Mouse (Mus musculus): Measurements from ENCODE around the gene Dusp14. TPM values are rescaled to one million over a fixed set of nuclear protein-coding genes. Genes with fewer than 3 reads are reported as not detected.

The Dusp14 gene
- polyA plus RNA-seq, 1 experiment from 2014 or later: 21.4 TPM

- peaks cover 3% of the 10 kb centered on the region; the same call in 1 of the 2 replicates for H3K4me1 ChIP-seq (ENCODE audit: control insufficient read depth, insufficient read depth, low read length)
- no peaks in the 10 kb centered on the region for H3K36me3 ChIP-seq (ENCODE audit: control insufficient read depth, insufficient read depth, low read length)
- H3K27ac ChIP-seq (ENCODE audit: low read depth, low read length): no peak overlapping the region
- no peaks in the 10 kb centered on the region for H3K9me3 ChIP-seq (ENCODE audit: control insufficient read depth, low read length)
- H3K4me3 ChIP-seq (ENCODE audit: low read length): no peak overlapping the region
- H3K27me3 ChIP-seq (ENCODE audit: control insufficient read depth, insufficient read depth, low read length): no peaks in the 10 kb centered on the region
- ATAC-seq (ENCODE audit: low FRiP score, low TSS enrichment): no peak
- WGBS: 38% methylated on average over 6 of the region's 6 CpGs
- no peak overlapping the region for H3K4me2 ChIP-seq (replicated peaks; ENCODE audit: low read depth, low read length)
- H3K9ac ChIP-seq (ENCODE audit: low read depth, low read length): no peak overlapping the region
These were observed 8.4 kb downstream of the Dusp14 start for GRCm38 (mm10) chr11:84060635-84061034.

- ATAC-seq (ENCODE audit: low FRiP score, low TSS enrichment): no peak
- H3K4me1 ChIP-seq (ENCODE audit: control insufficient read depth, insufficient read depth, low read length): no peaks in the 10 kb centered on the region
- no peaks in the 10 kb centered on the region for H3K27me3 ChIP-seq (ENCODE audit: control insufficient read depth, insufficient read depth, low read length)
- H3K36me3 ChIP-seq (ENCODE audit: control insufficient read depth, insufficient read depth, low read length): no peaks in the 10 kb centered on the region
- H3K4me3 ChIP-seq (ENCODE audit: low read length): no peak overlapping the region
- no peak overlapping the region for H3K27ac ChIP-seq (ENCODE audit: low read depth, low read length)
- H3K9me3 ChIP-seq (ENCODE audit: control insufficient read depth, low read length): no peaks in the 10 kb centered on the region
- WGBS: 95% methylated on average over 2 of the region's 2 CpGs
- no peak overlapping the region for H3K4me2 ChIP-seq (replicated peaks; ENCODE audit: low read depth, low read length)
- no peak overlapping the region for H3K9ac ChIP-seq (ENCODE audit: low read depth, low read length)
These were observed 9.3 kb downstream of the Dusp14 start for GRCm38 (mm10) chr11:84059784-84060183.

- WGBS: 78% methylated on average over 2 of the region's 2 CpGs
- no peak for ATAC-seq (ENCODE audit: low FRiP score, low TSS enrichment)
- H3K4me1 ChIP-seq (ENCODE audit: control insufficient read depth, insufficient read depth, low read length): no peaks in the 10 kb centered on the region
These were observed 11.6 kb downstream of the Dusp14 start for GRCm38 (mm10) chr11:84057418-84057817.

GRCm38 (mm10) chr11:84053524-84054163 is 15.4 kb downstream of the Dusp14 start:
- H3K4me2 ChIP-seq (replicated peaks; ENCODE audit: low read depth, low read length): no peak overlapping the region
- no peaks in the 10 kb centered on the region for H3K27me3 ChIP-seq (ENCODE audit: control insufficient read depth, insufficient read depth, low read length)
- H3K4me1 ChIP-seq (ENCODE audit: control insufficient read depth, insufficient read depth, low read length): no peaks in the 10 kb centered on the region
- 82% methylated on average over 10 of the region's 10 CpGs for WGBS
- no peak for ATAC-seq (ENCODE audit: low FRiP score, low TSS enrichment)
- no peak overlapping the region for H3K9ac ChIP-seq (ENCODE audit: low read depth, low read length)
- H3K9me3 ChIP-seq (ENCODE audit: control insufficient read depth, low read length): no peaks in the 10 kb centered on the region
- no peaks in the 10 kb centered on the region for H3K36me3 ChIP-seq (ENCODE audit: control insufficient read depth, insufficient read depth, low read length)
- no peak overlapping the region for H3K27ac ChIP-seq (ENCODE audit: low read depth, low read length)
- H3K4me3 ChIP-seq (ENCODE audit: low read length): no peak overlapping the region

More at GRCm38 (mm10) chr11:84057418-84057817, 11.6 kb downstream of the Dusp14 start:
- Histone ChIP-seq H3K4me3 (ENCODE audit: low read length) (no peak overlapping the region), H3K4me2 (replicated peaks; ENCODE audit: low read depth, low read length) (no peak overlapping the region), H3K9ac (ENCODE audit: low read depth, low read length) (no peak overlapping the region), H3K9me3 (ENCODE audit: control insufficient read depth, low read length) (no peaks in the 10 kb centered on the region), H3K36me3 (ENCODE audit: control insufficient read depth, insufficient read depth, low read length) (no peaks in the 10 kb centered on the region), H3K27me3 (ENCODE audit: control insufficient read depth, insufficient read depth, low read length) (no peaks in the 10 kb centered on the region), H3K27ac (ENCODE audit: low read depth, low read length) (no peak overlapping the region)

GRCm38 (mm10) chr11:84053055-84053454 is 16.0 kb downstream of the Dusp14 start:
- Histone ChIP-seq H3K27ac (ENCODE audit: low read depth, low read length) (no peak overlapping the region), H3K36me3 (ENCODE audit: control insufficient read depth, insufficient read depth, low read length) (no peaks in the 10 kb centered on the region), H3K4me3 (ENCODE audit: low read length) (no peak overlapping the region), H3K4me1 (ENCODE audit: control insufficient read depth, insufficient read depth, low read length) (no peaks in the 10 kb centered on the region), H3K27me3 (ENCODE audit: control insufficient read depth, insufficient read depth, low read length) (no peaks in the 10 kb centered on the region), H3K9me3 (ENCODE audit: control insufficient read depth, low read length) (no peaks in the 10 kb centered on the region), H3K4me2 (replicated peaks; ENCODE audit: low read depth, low read length) (no peak overlapping the region), H3K9ac (ENCODE audit: low read depth, low read length) (no peak overlapping the region)
- ATAC-seq (ENCODE audit: low FRiP score, low TSS enrichment): no peak
- 90% methylated on average over 7 of the region's 7 CpGs for WGBS

- Histone ChIP-seq H3K9ac (ENCODE audit: low read depth, low read length) (no peak overlapping the region), H3K27ac (ENCODE audit: low read depth, low read length) (no peak overlapping the region)
- WGBS: 74% methylated on average over 10 of the region's 10 CpGs
These were observed 20.6 kb downstream of the Dusp14 start for GRCm38 (mm10) chr11:84048411-84048810.

GRCm38 (mm10) chr11:84047270-84047669 is 21.8 kb downstream of the Dusp14 start:
- Histone ChIP-seq H3K27me3 (ENCODE audit: control insufficient read depth, insufficient read depth, low read length) (no peaks in the 10 kb centered on the region), H3K27ac (ENCODE audit: low read depth, low read length) (no peak overlapping the region), H3K4me2 (replicated peaks; ENCODE audit: low read depth, low read length) (no peak overlapping the region), H3K4me3 (ENCODE audit: low read length) (no peak overlapping the region), H3K36me3 (ENCODE audit: control insufficient read depth, insufficient read depth, low read length) (no peaks in the 10 kb centered on the region), H3K4me1 (ENCODE audit: control insufficient read depth, insufficient read depth, low read length) (no peaks in the 10 kb centered on the region), H3K9ac (ENCODE audit: low read depth, low read length) (no peak overlapping the region), H3K9me3 (ENCODE audit: control insufficient read depth, low read length) (no peaks in the 10 kb centered on the region)
- WGBS: 72% methylated on average over 4 of the region's 4 CpGs
- no peak for ATAC-seq (ENCODE audit: low FRiP score, low TSS enrichment)

More at GRCm38 (mm10) chr11:84048411-84048810, 20.6 kb downstream of the Dusp14 start:
- Histone ChIP-seq H3K27me3 (ENCODE audit: control insufficient read depth, insufficient read depth, low read length) (no peaks in the 10 kb centered on the region), H3K4me2 (replicated peaks; ENCODE audit: low read depth, low read length) (no peak overlapping the region), H3K36me3 (ENCODE audit: control insufficient read depth, insufficient read depth, low read length) (no peaks in the 10 kb centered on the region), H3K9me3 (ENCODE audit: control insufficient read depth, low read length) (no peaks in the 10 kb centered on the region), H3K4me3 (ENCODE audit: low read length) (no peak overlapping the region), H3K4me1 (ENCODE audit: control insufficient read depth, insufficient read depth, low read length) (no peaks in the 10 kb centered on the region)
- no peak for ATAC-seq (ENCODE audit: low FRiP score, low TSS enrichment)

- H3K4me1 ChIP-seq (ENCODE audit: control insufficient read depth, insufficient read depth, low read length): no peaks in the 10 kb centered on the region
- no peak overlapping the region for H3K4me2 ChIP-seq (replicated peaks; ENCODE audit: low read depth, low read length)
- H3K27me3 ChIP-seq (ENCODE audit: control insufficient read depth, insufficient read depth, low read length): no peaks in the 10 kb centered on the region
- H3K27ac ChIP-seq (ENCODE audit: low read depth, low read length): no peak overlapping the region
- H3K36me3 ChIP-seq (ENCODE audit: control insufficient read depth, insufficient read depth, low read length): no peaks in the 10 kb centered on the region
- H3K9me3 ChIP-seq (ENCODE audit: control insufficient read depth, low read length): no peaks in the 10 kb centered on the region
- H3K9ac ChIP-seq (ENCODE audit: low read depth, low read length): no peak overlapping the region
- WGBS: 50% methylated on average over 1 of the region's 1 CpGs
- ATAC-seq (ENCODE audit: low FRiP score, low TSS enrichment): no peak; the same call in 1 of the 2 replicates
- no peak overlapping the region for H3K4me3 ChIP-seq (ENCODE audit: low read length)
These were observed 24.1 kb downstream of the Dusp14 start for GRCm38 (mm10) chr11:84044988-84045387.

GRCm38 (mm10) chr11:84042808-84043762 is 26.0 kb downstream of the Dusp14 start:
- WGBS: 62% methylated on average over 14 of the region's 14 CpGs
- 0 out of 2 replicates have a peak, but pooled peaks have one; percentile 46 for ATAC-seq (ENCODE audit: low FRiP score, low TSS enrichment)
- Histone ChIP-seq H3K27me3 (ENCODE audit: control insufficient read depth, insufficient read depth, low read length) (no peaks in the 10 kb centered on the region), H3K4me3 (ENCODE audit: low read length) (no peak overlapping the region), H3K9me3 (ENCODE audit: control insufficient read depth, low read length) (no peaks in the 10 kb centered on the region), H3K4me2 (replicated peaks; ENCODE audit: low read depth, low read length) (no peak overlapping the region), H3K36me3 (ENCODE audit: control insufficient read depth, insufficient read depth, low read length) (no peaks in the 10 kb centered on the region), H3K9ac (ENCODE audit: low read depth, low read length) (no peak overlapping the region), H3K27ac (ENCODE audit: low read depth, low read length) (no peak overlapping the region), H3K4me1 (ENCODE audit: control insufficient read depth, insufficient read depth, low read length) (no peaks in the 10 kb centered on the region)
